Mouse (Mus musculus): ENCODE results near the gene Tacr2.

- TF ChIP-seq CTCF (IDR thresholded peaks at IDR 0.05; ENCODE audit: low read depth, low read length) (no peak), POLR2AphosphoS5 (IDR thresholded peaks at IDR 0.05; ENCODE audit: insufficient replicate concordance, low read depth, low read length) (no peak), GATA1 (IDR thresholded peaks at IDR 0.05; ENCODE audit: borderline replicate concordance, low read length) (no peak)
Measured at GRCm38 (mm10) chr10:62215633-62216032, 36.6 kb upstream of the Tacr2 start.
